Mouse (Mus musculus) lung, postnatal 36 days (tissue): Measurements from ENCODE around the gene Rhot2.
"Not testable (repeated sequence)": the region's sequence is repeated elsewhere in the genome, so short reads cannot be mapped to it uniquely, and the experiment has no call there.

Experiments used
- DNase-seq: peaks from one replicate; pipeline ENCODE4 v3.0.0; 2022; ENCODE audit warnings: mixed read lengths

The Rhot2 gene

DNA sequence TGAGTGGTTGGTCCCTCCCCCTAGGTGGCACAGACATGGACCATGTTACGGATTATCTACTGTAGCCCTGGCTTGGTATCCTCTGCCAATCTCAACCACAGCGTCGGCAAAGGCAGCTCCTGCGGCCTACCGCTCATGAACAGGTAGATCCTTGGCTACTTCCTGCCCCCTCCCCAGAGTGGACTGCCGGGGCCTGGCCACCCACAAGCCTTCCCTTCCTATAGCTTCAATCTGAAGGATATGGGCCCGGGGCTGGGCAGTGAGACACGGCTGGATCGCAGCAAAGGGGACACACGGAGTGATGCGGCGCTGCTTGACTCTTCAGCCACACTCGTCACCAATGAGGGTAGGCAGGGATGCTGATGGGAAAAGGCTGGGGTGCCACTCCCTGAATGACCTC, 17.6 kb downstream of the Rhot2 start:
- no peak for DNase-seq

GRCm38 (mm10) chr17:25825984-25826570, 18.6 kb downstream of the Rhot2 start:
- DNase-seq = no peak

DNA sequence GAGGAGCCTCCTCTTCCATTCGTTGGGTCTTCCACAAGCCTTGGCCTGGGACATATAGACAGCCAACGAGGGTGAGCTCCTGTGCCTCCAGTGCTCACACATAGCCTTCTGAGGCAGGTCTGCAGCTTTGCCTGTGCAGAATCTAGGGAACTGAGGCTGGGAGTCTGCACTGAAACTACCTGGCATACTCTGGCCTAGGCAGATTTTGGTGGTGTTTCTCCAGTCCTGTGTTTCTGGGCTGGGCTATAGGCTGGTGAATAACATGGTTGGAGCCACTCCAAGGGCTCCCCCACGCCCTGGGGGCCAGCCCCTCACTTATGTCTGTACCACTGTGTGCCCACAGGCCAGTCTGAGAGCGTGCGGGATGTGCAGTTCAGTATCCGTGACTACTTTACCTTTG, 19.3 kb downstream of the Rhot2 start:
- DNase-seq = no peak

DNA sequence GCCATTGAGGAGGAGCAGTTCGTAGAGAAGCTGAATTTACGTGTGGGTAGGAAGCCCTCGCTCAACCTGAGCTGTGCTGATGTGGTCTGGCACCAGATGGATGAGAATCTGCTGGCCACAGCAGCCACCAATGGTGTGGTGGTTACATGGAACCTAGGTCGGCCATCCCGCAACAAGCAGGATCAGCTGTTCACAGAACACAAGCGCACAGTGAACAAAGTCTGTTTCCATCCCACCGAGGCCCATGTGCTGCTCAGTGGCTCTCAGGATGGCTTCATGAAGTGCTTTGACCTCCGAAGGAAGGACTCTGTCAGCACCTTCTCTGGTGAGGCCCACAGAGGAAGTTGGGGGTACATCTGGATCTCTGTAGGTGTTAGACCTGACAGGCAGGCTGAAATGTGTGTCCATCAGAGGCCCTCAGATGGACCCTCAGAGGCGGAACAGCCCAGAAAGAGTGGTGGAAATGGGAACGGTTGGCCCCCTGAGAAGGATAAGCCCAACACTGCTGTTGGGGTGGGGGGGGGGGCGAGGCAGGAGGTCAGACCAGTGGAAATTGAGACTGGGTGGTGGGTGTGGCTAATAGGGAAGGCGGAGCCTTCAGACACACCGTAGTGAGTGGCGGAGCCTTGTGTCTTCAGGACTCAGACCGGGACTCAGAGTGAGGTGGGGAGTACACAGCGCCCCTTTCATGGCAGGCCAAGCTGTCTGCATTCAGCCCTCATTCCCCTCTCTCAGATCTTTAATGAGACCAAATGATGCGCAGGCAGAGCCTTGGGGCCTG, 20.1 kb downstream of the Rhot2 start:
- DNase-seq = no peak

DNA sequence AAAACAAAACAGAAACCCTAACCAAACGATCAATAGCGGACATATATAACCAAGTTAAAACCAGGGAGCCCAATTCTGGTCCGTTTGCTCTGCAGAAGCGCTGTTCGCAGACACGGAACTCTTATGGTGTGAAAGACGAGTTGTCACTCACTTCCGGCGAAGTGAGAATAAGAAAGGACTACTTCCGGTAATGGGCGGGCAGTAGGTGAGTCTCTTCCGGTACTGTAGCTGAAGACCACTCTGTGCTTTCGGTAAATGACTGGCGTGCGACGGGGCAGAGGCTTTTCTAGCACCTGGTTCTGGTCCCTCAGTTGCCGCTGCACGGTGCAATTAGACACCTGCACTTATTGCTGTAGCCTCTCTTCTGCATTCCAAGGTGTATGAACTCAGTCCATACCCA, 21.2 kb downstream of the Rhot2 start, which contains the start of gene Wdr24:
TSS of gene Wdr24 (plus strand) at position 176 of the 400 bp plus-strand sequence.
- DNase-seq = peak; percentile 89

DNA sequence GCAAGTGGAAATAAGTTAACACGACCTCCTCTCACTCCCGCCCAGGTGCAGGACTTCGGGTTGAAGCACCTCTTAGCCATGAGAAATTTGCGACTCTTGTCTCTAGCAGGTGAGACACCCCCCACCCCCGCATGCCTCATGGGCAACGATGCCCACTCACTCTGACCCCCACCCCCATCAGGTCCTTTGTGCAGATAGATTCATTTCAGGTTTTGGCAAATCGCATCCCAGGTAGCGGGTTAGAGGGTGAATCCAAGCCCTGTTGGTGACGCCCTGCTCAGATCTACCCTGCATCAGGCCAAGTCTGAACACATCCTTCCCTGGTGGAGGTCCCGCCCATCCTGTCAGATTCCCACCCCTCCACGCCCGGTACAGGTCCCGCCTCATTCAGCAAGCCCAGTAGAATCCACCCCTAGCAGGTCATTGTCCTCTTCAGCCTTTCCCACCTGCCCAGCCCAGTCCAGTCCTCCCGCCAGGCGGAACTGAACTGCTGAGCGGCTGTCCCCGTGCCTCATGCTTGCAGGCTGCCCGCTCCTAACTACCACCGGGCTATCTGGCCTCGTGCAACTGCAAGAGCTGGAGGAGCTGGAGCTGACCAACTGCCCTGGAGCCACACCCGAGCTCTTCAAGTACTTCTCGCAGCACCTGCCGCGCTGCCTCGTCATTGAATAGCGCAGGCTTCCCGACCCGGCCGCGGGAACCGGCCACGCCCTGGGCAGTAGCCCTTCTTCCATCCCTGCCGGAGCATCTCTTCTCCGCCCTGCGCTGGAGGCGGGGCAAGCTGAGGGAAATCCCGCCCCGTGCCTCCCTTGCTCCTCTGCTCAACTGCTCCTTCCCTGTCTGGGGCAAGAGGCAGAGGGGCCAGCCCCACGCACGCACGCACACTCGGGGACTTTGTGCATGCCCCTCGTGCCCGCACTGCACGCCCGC, 25.5 kb downstream of the Rhot2 start:
- no peak for DNase-seq

GRCm38 (mm10) chr17:25817662-25818061, 27.0 kb downstream of the Rhot2 start:
- DNase-seq = no peak

- peak; percentile 86 for DNase-seq
These were observed 31.2 kb downstream of the Rhot2 start for GRCm38 (mm10) chr17:25813471-25813870.

GRCm38 (mm10) chr17:25810890-25811289, 33.8 kb downstream of the Rhot2 start:
- no peak for DNase-seq

- DNase-seq = no peak
These were observed 34.9 kb downstream of the Rhot2 start for GRCm38 (mm10) chr17:25809606-25810340.

GRCm38 (mm10) chr17:25808789-25809605, 35.7 kb downstream of the Rhot2 start, which contains the start of gene Fbxl16:
Gene Fbxl16, plus strand, starts transcription at chr17:25809085.
- peak; percentile 65 for DNase-seq

- no peak for DNase-seq
These were observed 36.6 kb downstream of the Rhot2 start for GRCm38 (mm10) chr17:25808028-25808427.

DNA sequence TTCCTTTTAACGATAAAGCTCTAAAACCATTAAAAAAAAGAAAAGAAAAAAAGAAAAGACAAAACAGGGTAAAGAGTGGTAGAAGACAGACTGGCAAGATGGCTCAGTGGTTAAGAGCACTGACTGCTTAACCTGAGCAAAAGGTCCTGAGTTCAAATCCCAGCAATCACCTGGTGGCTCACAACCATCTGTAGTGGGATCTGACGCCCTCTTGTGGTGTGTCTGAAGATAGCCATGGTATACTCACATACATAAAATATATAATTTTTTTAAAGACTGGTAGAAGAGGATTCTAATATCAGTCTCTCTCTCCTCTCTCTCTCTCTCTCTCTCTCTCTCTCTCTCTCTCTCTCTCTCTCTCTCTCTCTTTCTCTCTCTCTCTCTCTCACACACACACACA, 37.2 kb downstream of the Rhot2 start:
- DNase-seq = not testable (repeated sequence)

- DNase-seq = no peak
These were observed 38.1 kb downstream of the Rhot2 start for GRCm38 (mm10) chr17:25806507-25806906.

- DNase-seq = no peak
These were observed 41.7 kb downstream of the Rhot2 start for GRCm38 (mm10) chr17:25802825-25803517.

GRCm38 (mm10) chr17:25801029-25801428, 43.6 kb downstream of the Rhot2 start:
- peak; percentile 90 for DNase-seq

- peak; percentile 92 for DNase-seq
These were observed 47.7 kb downstream of the Rhot2 start, which contains the start of gene Metrn for GRCm38 (mm10) chr17:25796951-25797369. Gene Metrn, minus strand, starts transcription at chr17:25797136.

DNA sequence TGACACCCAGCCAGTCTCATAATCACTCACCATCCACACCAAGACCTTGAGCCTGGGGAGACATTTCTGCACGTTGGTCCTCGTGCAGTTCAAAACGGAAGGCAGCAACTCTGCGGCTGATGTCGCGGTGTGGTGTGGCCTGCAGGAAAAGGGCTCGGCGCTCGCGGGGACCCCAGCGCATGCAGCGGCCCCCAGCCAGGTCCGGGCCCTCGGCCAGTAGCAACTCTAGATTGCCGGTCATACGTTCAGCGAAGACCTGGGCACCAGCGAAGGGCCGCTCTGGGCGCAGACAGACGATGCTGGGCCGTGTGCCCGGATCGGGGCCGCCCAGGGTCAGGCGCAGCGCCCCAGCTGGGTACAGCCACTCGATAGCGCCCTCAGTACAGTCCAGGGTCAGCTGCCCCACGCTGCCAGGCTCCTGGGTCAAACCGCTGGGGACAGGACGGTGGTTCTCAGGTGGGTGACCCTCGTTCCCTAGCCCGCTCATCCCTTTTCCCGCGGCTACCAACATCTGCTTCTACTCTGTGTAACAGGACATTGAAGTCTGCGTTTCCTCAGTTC, 48.4 kb downstream of the Rhot2 start:
- DNase-seq = no peak

DNA sequence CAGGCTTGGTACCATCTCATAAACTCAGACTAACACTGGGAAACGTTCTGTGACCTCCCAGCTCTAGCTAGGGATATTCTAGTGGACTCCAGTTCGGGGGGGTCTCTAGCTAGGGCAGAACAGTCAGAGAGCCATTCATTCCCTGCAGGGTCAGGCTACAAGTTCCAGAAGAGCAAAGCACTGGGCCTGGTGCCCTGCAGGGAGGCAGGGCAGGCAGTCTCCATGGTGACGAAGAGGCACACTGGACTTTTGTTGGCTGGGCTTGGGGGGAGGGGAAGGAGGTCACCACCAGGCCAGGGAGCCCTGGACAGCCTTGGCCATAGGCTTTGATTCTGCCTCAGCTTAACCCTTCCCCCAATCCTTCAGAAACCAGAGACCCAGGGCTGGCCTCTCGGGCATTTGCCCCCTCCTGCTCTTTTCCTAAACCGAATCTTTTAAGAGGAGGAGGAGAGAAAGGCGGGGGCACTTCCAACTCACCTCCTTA, 49.0 kb downstream of the Rhot2 start, which contains the start of gene AC134908.4:
TSS of gene AC134908.4 (minus strand) at position 51 of the 484 bp plus-strand sequence.
- no peak for DNase-seq

DNA sequence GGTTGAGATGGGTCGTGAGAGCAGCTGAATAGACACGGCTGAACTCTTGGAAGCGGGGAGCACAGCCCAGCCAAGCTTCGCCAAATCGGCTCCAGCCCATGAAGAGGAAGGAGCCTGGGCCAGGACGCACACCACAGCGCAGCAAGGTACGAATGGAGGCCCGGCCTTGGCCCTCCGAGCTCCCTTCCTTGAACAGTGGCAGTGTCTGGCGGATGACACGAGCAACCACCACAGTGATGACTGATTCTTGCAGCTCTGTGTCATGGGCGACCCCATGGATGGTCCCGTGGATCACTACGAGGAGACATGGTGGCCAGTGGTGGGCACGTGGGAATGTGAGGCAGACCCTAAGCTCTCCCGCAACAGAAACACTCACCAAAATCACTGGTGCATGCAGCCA, 49.7 kb downstream of the Rhot2 start:
- no peak for DNase-seq
